Mouse (Mus musculus) retina, postnatal 7 days (tissue): ENCODE data around the gene Wdr66.
A peak's percentile ranks its signal among the peaks of the same experiment; 100 is the strongest.
"Not testable (repeated sequence)": the region's sequence is repeated elsewhere in the genome, so short reads cannot be mapped to it uniquely, and the experiment has no call there.

Source experiments
- DNase-seq: peaks from one replicate; pipeline ENCODE4 v3.0.0-alpha.2; 2012; ENCODE audit warnings: low read depth, low spot score

Gene Wdr66

DNA sequence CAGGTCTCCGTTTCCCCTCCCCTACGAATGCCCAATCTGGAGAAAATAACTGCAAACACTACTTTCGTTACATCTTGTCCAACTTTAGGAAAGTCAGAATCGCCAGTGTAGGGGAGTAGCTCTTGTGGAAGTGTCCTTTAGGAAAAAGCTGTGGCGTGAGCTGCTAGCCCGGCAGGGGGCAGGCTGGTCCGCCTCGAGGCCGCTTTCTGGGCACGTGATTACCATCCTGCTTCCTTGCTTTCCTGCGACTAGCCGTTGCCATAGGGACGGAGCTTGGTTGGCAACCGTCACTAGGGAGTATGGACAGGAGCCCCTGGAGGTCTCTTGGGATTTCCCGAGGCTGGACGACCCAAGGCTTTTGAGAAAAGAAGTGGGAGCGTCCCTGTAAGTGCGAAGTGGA is at the start of gene Wdr66:
Wdr66 (plus strand) TSS at position 269 of the 400 bp plus-strand sequence.
- peak; percentile 77 for DNase-seq

DNA sequence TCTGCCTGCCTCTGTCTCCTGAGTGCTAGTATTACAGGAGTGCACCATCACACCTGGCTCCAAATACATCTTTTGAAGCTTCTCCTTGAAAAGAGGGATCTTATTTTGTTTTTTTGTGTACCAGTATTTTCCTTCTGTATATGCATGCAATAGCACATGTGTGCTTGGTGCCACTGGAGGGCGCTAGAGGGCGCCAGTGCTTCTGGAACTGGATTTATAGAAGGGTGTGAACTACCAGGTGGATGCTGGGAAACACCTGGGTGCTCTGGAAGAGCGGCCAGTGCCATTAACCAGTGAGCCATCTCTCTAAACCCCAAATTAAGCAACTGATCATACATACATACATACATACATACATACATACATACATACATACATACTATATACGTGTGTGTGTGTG is 49.1 kb upstream of the Wdr66 start:
- DNase-seq, result not testable (repeated sequence)

DNA sequence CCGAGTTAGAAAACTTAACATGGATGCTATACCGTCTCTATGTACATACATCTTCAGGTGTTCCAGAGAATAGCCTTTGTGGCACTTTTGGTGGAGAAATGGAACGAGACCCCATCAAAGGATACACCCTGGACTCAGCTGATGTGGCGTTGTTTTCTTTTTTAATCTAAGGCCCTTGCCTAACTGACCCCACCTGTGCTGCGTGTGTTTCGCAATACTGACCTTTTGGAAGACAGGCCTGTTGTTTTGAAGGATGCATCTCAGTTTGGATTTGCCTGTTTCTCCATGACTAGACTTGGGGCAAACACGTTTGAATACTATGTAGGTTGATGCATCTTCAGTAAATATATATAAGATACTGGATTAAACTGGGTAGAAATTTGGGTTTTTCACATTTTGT is 48.3 kb upstream of the Wdr66 start:
- not testable (repeated sequence) for DNase-seq

DNA sequence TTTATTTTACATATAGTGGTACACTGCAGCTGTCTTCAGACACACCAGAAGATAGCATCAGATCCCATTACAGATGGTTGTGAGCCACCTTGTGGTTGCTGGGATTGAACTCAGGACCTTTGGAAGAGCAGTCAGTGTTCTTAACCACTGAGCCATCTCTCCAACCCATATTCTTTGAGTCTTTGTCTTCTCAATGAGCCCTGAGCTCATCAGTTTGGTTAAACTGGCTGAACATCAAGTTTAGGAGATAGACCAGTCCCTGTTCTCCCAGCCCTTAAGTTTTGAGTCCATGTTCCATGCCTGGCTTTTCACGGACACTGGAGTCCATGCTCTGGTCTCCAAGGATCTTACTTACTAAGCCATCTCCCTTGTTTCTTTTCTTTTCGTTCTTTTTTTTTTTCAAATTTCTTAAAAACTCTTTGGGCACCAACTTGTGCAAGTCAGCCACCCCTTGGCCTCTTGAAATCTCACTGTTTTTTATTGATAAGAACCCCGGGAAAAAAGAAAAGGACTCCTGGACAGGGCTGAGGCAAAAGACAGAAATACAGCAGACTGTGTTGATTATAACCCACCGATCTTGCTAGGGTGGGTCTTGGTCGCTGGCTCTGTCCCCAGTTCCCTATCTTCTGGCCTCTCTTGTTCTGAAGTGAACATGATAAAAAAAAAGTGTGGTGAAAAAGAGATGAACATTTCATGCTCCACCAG is 29.4 kb upstream of the Wdr66 start:
- not testable (repeated sequence) for DNase-seq

DNA sequence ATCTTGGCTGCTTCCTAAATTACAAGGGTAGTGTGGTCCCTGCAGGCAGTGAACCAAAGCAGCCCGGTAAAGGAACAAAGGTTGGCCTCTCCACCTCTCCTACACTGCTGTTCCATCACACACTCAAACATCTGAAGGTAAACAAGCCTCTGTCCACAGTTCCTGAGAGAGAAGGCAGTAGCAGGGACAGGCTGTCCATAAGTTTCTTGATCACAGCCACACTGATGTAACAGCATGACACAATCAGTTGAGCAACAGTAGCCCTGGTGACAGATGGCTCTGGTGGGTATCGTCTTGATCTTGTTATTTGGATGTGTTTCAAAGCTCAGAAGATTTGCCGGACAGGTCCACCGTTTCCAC is 28.9 kb upstream of the Wdr66 start:
- no peak for DNase-seq

DNA sequence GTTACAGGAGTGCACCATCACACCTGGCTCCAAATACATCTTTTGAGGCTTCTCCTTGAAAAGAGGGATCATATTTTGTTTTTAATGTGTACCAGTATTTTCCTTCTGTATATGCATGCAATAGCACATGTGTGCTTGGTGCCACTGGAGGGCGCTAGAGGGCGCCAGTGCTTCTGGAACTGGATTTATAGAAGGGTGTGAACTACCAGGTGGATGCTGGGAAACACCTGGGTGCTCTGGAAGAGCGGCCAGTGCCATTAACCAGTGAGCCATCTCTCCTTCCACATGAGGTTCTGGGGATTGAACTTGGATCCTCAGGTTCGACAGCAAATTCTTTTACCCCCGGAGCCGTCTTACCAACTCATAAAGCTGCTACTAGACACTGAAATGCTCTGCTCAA is 28.0 kb upstream of the Wdr66 start:
- DNase-seq, result not testable (repeated sequence)

DNA sequence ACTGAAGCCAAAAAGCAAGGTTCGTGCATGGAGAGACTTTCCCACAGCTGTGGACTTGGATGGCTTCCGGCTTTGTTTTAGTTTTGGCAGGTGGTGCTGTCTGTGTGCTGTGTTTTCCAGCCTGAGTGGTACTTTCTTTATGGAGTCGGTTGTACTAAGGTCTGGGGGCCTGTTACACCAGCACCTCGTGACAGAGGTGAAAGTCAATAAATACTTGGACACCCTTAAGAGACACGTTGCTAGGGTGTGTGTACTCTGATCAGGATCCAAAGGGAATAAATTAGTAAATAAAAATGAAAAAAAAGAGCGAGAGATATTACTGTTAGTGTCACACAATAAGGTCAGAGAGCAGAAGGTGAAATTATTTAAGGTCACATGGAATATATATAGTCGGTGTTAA is 25.1 kb upstream of the Wdr66 start:
- no peak for DNase-seq

DNA sequence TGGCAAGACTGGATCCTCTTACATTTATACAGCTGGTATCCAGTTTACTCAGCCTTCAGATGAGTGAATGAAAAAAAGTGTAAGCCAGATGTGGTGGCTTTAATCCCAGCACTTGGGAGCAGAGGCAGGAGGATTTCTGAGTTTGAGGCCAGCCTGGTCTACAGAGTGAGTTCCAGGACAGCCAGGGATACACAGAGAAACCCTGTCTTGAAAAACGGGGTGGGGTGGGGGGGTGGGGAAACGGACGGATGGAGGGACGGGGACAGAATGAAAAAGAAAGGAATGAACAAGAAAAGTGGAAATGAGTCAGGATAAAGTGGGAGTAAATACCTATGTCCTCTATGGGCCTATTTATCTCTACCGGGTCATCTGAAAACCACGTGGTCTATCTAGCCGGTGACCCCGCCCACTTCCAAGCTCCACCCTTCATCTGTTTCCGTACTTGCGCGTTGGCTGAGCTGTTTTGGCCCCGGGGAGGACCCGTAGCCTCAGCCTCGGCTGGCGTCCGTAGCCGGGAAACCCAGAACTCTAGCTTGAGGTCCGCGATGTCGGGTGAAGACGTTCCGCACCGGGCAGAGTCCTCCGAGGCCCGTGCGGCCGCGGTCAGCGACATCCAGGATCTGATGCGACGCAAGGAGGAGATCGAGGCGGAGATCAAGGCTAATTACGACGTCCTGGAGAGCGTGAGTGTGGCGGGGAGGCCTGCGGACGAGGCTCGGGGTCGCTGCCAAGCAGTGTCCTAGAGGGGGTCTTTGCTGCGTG is 24.0 kb upstream of the Wdr66 start:
- peak; percentile 87 for DNase-seq

DNA sequence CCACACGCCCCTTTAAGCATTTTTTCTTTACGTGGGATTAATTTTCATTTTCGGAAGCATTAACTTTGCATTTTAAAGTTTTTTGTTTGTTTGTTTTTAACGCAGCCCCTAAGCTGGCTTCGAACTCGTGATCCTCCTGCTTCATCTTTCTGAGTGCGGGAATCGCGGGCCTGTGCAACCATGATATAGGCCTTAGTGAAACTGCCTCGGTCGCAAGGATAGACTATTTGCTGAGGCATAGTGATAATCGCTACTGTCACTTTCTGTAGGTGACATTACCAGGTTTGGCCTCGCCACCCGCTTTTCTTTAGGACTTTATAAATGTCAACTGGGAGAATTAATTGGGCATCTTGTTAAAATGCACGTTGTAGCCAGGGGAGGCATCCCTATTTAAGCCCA is 23.4 kb upstream of the Wdr66 start:
- DNase-seq, result no peak

DNA sequence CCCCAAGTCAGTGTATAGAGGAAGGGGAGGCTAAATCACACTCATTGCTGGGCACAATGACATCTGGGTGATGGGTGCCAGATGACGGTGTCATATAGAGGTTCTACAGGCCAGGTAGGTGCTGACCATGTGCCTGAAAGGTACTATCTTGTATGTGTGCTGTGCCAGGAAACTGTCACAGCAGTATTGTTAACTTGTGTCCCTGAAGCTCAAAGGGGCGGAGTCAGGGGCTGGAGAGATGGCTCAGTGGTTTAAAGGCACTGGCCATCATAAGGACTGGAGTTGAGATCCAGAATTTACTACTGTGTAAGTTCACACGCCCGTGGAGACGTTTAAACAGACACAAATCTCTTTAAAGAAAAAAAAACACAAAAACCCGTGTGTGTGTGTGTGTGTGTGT is 22.6 kb upstream of the Wdr66 start:
- no peak for DNase-seq

DNA sequence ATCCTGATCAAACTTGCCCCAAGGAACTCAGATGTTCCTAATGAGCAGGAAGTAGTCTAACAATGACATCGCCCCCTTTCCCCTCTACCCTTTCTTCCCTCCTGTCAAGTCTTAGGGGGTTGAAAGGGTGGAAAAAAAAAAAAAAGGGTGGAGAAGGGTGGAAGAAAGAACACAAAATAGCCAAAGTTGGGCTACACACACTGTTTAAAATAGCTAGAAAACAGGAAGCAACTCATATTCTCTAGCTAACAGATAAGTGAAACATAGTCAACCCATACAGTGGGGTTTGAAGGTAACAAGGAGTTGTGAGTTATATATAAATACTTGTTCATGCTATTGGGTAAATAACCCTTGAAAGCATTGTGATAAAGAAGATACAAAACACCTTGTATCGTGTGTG is 19.7 kb upstream of the Wdr66 start:
- DNase-seq, result no peak

DNA sequence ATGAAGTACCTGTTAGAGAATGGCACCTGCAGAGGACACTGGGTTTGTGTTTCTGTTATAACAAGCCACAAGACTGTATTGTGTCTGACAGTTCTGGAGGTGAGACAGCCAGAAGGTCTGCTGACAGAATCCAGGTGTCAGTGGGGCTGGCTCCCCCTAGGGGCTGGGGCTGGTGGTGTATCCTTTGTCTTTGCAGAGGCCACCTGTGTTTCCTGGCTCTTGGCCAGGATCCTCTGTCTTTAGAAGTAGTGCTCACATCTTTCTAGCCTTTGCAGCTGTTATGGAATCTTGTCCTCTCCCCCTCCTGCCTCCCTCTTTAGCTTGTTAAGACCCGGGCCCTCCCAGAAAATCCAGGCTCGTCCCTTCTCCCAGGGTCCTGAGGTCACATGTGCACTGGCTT is 16.2 kb upstream of the Wdr66 start:
- no peak for DNase-seq

DNA sequence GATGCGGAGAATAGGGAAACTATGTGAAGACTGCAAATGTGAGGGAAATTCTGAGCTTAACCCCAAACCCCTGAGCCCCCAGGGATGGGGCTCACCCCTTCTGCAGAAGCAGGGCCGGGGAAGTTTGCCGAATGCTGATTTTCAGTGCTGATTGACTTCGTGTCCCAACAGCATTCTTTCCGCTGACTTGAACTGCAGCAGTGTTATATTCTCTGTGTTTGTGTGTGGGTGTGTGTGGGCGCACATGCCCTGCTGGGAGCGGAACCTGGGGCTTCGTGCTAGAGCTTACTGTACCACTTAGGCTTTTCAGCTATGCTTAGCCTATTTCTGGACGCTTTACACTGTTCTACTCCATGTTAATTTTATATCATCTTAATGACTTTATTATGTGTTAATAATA is 15.5 kb upstream of the Wdr66 start:
- no peak for DNase-seq

DNA sequence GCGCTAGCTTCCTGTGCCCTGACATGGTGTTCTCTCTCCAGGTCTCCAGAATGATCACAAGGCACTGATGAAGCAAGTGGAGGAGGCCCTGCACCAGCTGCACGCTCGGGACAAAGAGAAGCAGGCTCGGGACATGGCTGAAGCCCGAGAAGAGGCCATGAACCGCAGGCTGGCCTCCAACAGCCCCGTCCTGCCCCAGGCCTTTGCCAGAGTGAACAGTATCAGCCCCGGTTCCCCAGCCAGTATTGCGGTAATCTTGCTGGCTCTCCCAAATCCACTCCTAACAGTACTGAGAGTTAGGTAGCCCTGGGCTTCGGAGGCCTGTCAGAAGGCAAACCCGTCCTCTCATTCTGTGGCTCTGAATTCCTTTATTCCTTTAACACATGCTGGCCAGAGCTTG is 12.4 kb upstream of the Wdr66 start:
- no peak for DNase-seq

DNA sequence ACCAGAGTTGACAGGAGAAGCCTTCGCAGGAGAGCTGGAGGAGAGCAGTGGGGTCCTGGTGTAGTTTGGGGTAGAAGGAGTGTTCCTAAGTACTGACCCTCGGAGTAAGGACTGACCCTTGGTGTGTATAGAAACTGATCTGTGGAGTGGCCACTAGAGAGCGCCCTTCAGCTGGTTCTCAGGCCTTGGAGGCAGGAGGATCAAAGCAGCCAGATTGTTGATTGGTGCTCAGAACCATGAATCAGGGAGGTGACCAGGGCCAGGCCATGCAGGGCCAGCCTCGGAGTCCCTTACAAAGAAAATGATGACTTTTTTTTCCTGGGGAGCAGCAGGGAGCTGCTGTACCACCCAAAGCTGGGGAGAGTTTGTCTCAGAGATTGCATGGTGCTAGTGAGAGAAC is 6.4 kb upstream of the Wdr66 start:
- DNase-seq, result no peak

DNA sequence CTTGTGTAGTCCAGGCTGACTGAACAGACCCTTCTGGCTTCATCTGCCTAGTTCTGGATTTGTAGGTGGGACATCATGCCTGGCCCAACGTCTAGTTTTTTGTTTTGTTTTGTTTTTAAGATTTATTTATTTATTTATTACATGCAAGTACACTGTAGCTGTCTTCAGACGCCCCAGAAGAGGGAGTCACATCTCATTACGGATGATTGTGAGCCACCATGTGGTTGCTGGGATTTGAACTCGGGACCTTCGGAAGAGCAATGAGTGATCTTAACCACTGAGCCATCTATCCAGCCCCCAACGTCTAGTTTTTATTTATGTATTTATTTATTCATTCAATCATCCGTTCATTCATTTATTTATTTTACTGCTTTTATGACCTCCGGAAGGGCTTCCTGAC is 512 bp upstream of the Wdr66 start:
- no peak for DNase-seq

DNA sequence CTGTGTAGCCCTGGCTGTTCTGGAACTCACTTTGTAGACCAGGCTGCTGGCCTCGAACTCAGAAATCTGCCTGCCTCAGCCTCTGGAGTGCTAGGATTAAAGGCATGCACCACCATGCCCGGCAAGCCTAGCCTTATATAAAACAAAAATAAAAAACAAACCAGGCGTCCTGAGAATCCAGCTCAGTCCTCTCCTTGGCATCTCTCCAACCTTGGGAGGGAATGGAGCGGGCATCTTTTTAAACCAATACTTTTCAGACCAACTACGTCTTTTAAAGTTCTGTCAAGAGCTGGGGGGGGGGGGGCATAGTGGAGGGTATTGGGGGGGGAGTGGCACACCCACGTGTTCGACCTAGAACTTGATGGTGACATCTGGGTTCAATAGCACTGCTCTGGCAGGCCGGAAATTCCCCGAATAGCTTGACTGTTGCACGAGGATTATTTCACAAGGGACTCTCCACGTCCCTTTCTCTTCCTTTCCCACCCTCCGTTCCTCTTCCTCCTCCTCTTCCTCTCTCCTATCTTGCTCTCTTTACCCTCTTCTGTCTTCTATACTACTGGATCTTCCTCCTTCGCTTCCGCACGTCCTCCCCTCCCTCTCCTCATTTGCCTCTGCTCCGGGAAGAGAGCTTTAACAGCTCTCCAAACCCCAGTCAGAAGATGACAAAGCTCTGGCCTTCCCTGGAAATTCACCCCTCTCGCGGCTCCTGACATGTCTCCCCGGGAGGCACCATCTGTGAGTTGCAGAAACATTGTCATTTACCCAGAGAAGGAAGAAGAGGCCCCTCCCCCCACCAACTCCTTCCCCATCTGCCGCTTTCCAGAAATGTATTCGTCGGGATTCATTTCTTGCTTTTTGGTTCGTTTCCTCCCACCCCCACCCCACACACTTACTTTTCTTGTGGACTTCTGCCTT is 5.2 kb downstream of the Wdr66 start:
- DNase-seq, result no peak

DNA sequence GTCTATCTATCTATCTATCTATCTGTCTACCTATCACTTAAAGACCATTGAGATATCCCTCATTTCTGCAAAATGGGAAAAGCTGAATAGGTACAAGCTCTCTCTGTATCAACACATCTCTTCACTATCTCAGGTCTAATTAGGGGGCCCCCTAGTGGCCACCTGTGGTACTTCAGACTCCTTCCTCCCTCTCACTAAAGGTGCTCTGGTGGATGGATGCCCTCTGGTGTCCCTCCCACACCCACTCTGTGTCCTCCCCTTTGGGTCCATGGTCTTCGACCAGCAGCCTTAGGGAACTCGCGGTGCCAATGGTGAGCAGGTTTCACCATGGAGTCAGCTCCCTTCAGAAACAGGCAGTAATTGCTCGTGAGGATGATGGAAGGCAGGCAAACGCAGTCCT is 7.1 kb downstream of the Wdr66 start:
- no peak for DNase-seq

DNA sequence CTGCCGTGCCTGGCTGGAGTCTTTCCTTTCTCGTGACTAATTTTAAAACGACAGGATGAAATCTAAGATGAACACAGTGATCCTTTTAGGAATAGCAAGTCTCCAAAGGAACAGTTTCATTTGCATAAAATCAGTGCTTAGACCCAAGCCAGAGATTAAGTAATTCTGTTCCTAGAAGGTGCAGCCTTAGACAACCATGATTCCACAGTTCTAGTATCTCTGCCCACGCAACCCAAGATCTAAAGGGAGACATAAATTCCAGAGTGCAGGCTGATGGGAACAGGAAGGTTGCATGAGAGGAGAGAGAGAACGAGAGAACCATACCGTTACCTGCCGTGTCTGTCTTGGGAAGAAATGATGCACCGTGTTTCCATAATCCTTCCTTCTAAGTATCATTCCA is 8.8 kb downstream of the Wdr66 start:
- DNase-seq, result no peak

DNA sequence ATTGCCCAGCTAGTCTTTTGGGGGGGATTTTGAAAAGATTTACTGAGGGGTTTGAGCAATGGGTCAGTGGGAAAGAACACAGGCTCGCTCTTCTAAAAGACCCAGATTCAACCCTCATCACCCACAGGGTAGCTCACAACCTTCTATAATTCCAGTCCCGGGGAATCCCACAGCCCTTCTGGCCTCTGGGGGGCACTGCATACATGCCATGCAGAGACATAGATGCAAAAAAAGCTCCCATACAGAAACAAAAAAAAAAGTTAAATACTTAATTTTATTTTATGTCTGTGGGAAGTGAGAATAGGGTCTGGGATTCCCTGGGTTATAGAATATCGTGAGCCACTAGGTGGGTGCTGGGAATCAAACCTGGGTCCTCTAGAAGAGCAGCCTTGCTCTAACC is 15.0 kb downstream of the Wdr66 start:
- no peak for DNase-seq

DNA sequence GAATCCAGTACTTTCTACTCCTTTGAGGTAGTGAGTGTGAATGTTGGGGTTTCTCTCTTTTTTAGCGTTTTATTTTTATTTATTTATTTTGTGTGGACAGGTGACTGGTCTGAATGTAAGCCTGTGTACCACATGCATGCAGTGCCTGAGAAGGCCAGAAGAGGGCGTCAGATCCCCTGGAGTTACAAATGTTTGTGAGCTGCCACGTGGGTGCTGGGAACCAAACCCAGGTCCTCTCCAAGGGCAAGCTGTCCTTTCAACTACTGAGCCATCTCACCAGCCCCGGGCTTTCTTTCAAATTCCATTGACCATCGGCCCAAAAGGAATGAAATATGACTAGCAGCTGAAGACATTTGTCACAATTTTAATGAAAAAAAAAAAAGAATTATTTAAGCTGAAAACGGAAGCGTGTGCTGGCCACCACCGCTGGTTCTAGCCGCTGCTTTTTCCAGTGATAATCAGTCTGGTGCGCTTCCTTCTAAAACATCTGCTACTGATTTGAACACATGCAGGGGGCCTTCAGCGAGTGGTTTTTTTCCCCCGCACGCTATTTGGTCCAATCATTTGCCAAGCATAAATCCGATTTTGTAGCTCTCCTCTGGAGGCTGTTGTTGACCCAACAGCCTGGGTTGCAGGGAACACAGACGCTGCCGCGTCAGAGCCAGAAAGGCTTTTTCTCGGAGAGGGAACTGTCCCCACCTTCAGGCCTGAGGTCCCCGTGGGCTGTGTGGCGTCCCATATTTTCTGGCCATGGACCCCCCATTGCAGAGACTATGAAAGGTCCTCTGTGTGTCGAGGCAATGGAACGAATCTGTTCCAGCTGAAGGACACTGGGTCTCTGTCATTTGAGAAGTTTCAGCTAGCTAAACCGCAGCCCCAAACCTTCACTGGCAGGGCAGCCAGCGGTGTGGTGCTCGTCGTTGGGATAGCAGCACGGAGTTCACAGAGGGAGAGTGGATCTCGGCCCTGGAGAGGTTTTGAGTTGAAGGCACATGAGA is 16.9 kb downstream of the Wdr66 start:
- DNase-seq, result no peak
